Mouse (Mus musculus) liver, adult 2 months (tissue): ENCODE data around the gene Mapk9.

ENCODE experiments used
- CTCF ChIP-seq: fragments of 200-500 bp; IDR thresholded peaks from 2 replicates; pipeline ENCODE4 v1.5.1; 2011; ENCODE audit warnings: low read depth, low read length, control low read depth
- POLR2A ChIP-seq: fragments of 200-500 bp; IDR thresholded peaks from 2 replicates; pipeline ENCODE4 v1.6.1; 2011; ENCODE audit warnings: low read length, control low read depth; ENCODE audit not compliant: insufficient read depth; ENCODE audit errors: extremely low read depth

GRCm38 (mm10) chr11:49822337-49822736 lies 24.2 kb upstream of the Mapk9 start:
- TF ChIP-seq POLR2A (no peak), CTCF (no peak)
